13 mouse cellular contexts compared by ENCODE assay signal in genomic region chr16:22121109-22121508, GRCm38 (mm10). TPM values are rescaled to one million over a fixed set of nuclear protein-coding genes. Genes with fewer than 3 reads are reported as not detected.
DNase-seq lines count a peak whose midpoint lies in the region; ATAC-seq and TF ChIP-seq lines count a peak whose summit lies in the region.
"Had no signal": no experiment of that assay in that cellular context is flagged by ENCODE, and none has a peak within 500 bp of the region (broad histone marks: within the 10 kb centered on the region; RNA-seq: fewer than 3 reads in every experiment).

No protein-coding gene starts in this region.

- H3K27ac ChIP-seq in layer of hippocampus, adult 2 months: no peak overlapping the region
- H3K27ac ChIP-seq in cerebellum, adult 2 months (ENCODE audit: insufficient read depth, low read length): no peak overlapping the region
- H3K27ac ChIP-seq: limb, embryonic 12.5 days; stomach, postnatal 0 days had no signal

- DNase-seq in layer of hippocampus, adult 9-11 months: peak; percentile 15
- no peak for DNase-seq in layer of hippocampus, adult 2 months (ENCODE audit: low spot score in 2 of 2)
- peak; percentile 13 for DNase-seq in adrenal gland, adult 8-10 months
- peak; percentile 16 to 35 for DNase-seq in heart, adult 9 months (ENCODE audit: low spot score in 2 of 2)
- DNase-seq in lung, postnatal 14 days: peak; percentile 11
- DNase-seq in cerebellum, adult 2 months: no peak
- DNase-seq in urinary bladder, postnatal 36 days (ENCODE audit: low spot score in 2 of 2): no peak
- DNase-seq: cerebellum, postnatal 14 days; kidney, adult 18-20 months had no signal

- no peak for TF ChIP-seq POLR2A in cerebellum, adult 2 months (IDR thresholded peaks at IDR 0.05; ENCODE audit: borderline replicate concordance, insufficient read depth, low read length)

- H3K4me3 ChIP-seq in layer of hippocampus, adult 2 months: no peak overlapping the region
- H3K4me3 ChIP-seq in cerebellum, adult 2 months (replicated peaks; ENCODE audit: insufficient read depth, low read depth, low read length): no peak overlapping the region
- H3K4me3 ChIP-seq: erythroblast, embryonic 14.5 days; limb, embryonic 12.5 days had no signal

- 91% methylated on average over 8 of the region's 8 CpGs for WGBS in cerebellum, adult 2 months

- no peaks in the 10 kb centered on the region for H3K4me1 ChIP-seq in cerebellum, adult 2 months (ENCODE audit: control insufficient read depth, insufficient read depth, low read length)

- no peak for ATAC-seq in cerebellum, adult (ENCODE audit: insufficient number of reproducible peaks, low FRiP score, low TSS enrichment)

- no peaks in the 10 kb centered on the region for H3K27me3 ChIP-seq in cerebellum, adult 2 months (ENCODE audit: control insufficient read depth, insufficient read depth, low read length)
- H3K27me3 ChIP-seq: limb, embryonic 12.5 days had no signal

- no peak for TF ChIP-seq CTCF in layer of hippocampus, adult 2 months (conservative IDR thresholded peaks at IDR 0.05)
- no peak for TF ChIP-seq CTCF in cerebellum, adult 2 months (IDR thresholded peaks at IDR 0.05; ENCODE audit: borderline replicate concordance, insufficient read depth, low read depth, low read length)

RNA-seq across cellular contexts. Expression of gene Igf2bp2, which starts 42.0 kb away (rescaled TPM):
- under 1 TPM; 0.27 to 0.54 TPM for total RNA-seq in layer of hippocampus, adult 2 months (2021)
- 1 to 10 TPM; 7.9 to 9.8 (median 9.1) TPM for total RNA-seq in adrenal gland, adult 8-10 months (2022)
- 0.22 and 0.23 TPM in 2 replicates for polyA plus RNA-seq in cerebellum, adult 2 months (2012; rRNA removed)

Comparison
In these comparisons a context has a peak if more than half of its experiments do, and no peak if none do; other contexts are left out.
1. DNase-seq: peak in layer of hippocampus, adult 9-11 months (single experiment), adrenal gland, adult 8-10 months (single experiment), heart, adult 9 months (2 of 2) and lung, postnatal 14 days (single experiment); none in layer of hippocampus, adult 2 months (0 of 2), cerebellum, adult 2 months (0 of 2) and urinary bladder, postnatal 36 days (0 of 2).
2. RNA of gene Igf2bp2, which starts 42.0 kb away (total RNA-seq): 7.9 to 9.8 TPM in adrenal gland, adult 8-10 months; 0.27 to 0.54 TPM in layer of hippocampus, adult 2 months; every median in the first group is over 4 times any median in the second.